Mouse (Mus musculus): ENCODE data around the gene Ucn.

- TF ChIP-seq POLR2A (IDR thresholded peaks at IDR 0.05; ENCODE audit: control insufficient read depth, extremely low read depth, insufficient read depth, low read length, poor library complexity) (no peak), CTCF (IDR thresholded peaks at IDR 0.05; ENCODE audit: borderline replicate concordance, control insufficient read depth, extremely low read depth, insufficient read depth, low read length, poor library complexity) (no peak)
Observed at GRCm38 (mm10) chr5:31094799-31095691, 43.6 kb downstream of the Ucn start.
